Mouse (Mus musculus): ENCODE measurements around the gene Ate1.
"Not testable (repeated sequence)": the region's sequence is repeated elsewhere in the genome, so short reads cannot be mapped to it uniquely, and the experiment has no call there.

The Ate1 gene

DNA sequence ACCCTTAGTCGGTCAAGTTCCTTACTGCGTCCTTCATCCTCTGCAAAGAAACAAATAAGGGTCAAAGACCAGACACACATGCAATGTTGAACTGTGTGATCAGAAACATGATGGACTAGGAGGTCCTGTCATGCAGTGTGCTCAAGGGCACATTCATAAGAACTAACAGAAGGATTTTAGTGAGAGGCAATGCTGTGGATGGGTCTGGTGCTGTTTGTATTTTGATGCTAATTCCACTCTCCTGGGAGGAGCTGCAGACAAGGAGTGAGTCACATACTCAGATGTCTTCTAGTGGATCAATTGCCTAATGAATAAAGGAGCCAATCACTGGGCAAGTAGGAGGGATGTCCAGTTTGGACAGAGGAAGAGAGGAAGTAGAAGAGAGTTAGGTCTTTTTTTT, 125.5 kb downstream of the Ate1 start:
- no peak for DNase-seq (ENCODE audit: low read depth, low spot score)

DNA sequence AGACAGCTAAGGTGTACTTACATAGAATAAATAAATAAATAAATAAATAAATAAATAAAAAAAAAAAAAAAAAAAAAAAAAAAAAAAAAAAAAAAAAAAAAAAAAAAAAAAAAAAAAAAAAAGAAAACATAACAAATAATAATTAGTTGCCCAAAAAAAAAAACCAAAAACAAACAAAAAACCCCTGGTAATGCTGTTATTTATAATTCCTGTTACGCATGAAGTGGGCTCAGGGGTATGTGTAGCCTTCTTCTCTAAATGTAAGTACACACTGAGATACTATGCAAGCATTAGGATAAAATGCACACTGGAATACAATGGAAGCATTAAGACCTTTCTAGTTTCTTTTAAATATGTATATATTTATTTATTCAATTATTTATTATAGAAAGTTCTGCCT, 130.1 kb downstream of the Ate1 start:
- not testable (repeated sequence) for DNase-seq (ENCODE audit: low read depth, low spot score)

DNA sequence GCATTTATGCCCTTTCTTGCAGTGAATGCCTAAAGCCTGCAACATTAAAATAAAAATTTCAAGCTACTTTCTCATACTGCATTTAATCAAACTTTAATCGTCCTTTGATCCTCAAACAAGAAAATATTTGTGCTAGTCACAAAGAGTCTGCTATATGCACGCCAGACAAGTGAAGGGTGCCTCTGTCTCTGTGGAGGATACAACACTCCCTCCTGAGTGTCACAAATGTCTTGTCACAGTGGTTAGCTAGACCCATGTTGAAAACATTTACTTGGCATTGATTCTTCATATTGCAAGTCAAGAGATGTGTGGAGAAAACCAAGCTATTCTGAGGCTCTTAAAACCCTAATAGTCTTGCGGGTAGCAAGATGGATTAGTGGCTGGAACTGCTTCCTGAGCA, 133.9 kb downstream of the Ate1 start:
- no peak for DNase-seq (ENCODE audit: low read depth, low spot score)

DNA sequence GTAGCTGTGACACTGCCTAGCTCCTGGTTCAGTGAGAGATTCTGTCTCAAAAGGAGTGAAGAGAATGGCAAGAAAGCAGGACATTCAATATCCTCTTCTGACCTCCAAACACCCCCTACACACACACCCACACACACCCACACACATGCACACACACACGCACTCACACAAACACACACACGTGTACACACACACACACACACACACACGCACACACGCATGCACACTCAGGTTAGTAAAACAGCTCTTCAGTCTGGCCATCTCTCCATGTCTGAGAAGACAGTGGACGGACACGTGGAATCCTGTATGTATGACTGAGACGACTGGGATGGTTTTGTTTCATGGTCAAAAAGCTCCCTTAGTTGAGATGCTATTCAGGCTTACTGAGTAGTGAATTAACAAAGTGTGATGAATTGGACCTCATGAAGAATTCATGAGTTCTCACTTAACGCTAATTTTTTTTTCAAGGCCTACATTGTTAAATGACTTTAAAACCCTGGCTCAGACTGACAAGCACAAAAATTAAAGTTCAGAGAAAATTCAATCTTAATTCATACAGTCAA, 134.4 kb downstream of the Ate1 start:
- DNase-seq (ENCODE audit: low read depth, low spot score): no peak

DNA sequence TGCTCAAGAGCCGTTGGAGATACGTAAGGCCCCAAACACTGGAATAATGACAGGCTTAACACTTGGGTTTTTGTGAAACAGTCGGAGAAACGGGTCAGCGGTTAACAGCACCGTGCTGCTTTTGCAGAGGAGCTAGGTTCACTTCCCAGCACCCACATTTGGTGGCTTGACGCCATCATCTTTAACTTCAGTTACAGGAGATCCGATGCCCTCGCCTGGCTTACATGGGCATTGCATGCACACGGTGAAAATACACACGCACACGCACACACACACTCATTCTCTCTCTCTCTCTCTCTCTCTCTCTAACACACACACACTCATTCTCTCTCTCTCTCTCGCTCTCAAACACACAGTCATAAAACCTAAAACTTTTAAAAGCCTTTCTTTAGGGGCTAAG, 138.0 kb downstream of the Ate1 start:
- DNase-seq (ENCODE audit: low read depth, low spot score): no peak

DNA sequence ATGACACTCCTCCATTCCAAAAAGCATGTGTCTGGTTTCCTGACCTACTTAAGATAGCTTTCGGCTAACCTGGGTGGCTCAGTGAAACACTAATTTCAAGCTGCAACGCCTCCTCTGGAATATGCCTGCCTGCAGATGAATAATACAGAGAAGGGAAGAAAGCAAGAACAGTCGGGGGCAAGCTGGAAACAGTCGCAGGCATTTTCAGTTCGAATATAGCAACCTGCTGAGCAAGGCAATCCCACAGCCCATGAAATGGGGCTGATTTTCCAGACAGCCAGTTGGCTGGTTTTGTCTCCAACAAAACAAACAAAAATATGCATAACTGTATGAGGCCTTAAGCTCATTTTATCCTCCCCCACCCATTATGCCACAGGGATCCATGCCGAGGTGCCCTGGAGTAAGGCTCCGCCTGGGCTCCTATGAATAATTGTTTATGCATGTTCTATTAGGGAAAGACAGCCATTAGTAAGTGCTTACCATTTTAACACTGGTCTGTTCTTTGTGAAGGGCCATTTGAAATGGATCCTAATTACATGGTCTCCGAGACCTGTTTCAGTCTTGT, 138.7 kb downstream of the Ate1 start:
- DNase-seq (ENCODE audit: low read depth, low spot score): no peak

DNA sequence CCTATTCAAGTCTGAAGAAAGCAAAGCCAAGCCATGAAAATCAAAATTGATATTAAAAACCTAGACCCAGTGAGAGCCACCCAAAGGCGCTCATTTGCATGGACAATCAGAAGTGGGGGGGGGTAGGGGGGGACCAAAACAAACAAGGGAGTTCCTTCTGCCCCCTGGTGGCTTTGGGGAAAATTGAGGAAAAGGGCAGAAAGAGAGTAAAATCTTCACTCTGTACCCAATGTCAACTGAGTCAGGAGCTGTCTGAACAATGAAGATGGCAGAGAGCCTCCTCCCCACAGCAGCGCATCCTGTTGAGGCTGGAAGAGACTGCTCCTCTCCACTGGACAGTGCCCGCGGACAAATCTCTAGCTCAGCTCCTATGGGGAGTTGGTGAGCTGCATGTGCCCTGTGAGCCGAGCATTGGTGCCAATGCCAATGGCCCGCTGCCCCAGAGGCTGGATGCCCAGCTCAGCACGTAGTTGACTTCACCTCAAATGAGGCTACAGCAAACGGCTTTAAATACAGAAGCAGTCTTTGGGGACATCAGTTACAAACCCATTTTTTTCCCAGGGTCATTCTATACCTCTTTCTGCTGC, 139.3 kb downstream of the Ate1 start:
- DNase-seq (ENCODE audit: low read depth, low spot score): no peak

DNA sequence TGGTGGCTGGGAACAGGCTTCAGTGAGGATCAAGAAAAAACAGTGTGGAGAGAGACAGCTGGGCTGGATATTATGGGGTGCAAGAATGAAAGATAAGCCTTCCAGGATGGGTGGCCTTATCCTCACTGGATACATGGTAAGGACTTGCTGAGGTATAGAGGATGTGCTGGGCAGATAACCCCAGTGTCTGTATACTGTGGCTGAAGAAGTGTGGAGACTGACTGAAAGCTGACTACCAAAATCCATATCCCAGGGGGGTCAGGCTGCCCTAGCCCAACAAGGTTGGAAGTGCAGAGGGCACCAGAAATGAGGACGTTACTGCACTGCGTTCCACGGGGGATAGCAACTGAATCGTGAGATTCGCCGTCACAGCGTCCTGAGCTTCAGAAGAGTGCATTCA, 139.8 kb downstream of the Ate1 start:
- DNase-seq (ENCODE audit: low read depth, low spot score): no peak

DNA sequence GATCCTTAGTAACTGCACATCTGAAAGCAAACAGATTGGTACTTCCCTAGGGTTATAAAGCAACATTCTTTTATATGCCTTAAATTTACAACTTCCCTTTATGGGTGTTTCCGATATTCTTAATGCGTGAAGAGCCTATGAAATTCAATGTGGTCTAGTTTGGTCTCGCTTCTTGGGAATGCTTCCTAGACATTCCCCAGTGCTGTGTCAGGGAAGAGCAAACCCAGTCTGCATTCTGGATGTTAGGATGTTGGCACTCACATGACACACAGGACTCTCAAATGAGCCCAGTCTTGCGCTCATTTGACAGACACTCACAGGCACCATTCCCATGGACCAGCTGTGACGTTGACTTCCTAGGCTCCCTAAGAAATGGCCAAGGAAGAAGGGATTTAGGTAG, 140.3 kb downstream of the Ate1 start:
- DNase-seq (ENCODE audit: low read depth, low spot score): no peak

DNA sequence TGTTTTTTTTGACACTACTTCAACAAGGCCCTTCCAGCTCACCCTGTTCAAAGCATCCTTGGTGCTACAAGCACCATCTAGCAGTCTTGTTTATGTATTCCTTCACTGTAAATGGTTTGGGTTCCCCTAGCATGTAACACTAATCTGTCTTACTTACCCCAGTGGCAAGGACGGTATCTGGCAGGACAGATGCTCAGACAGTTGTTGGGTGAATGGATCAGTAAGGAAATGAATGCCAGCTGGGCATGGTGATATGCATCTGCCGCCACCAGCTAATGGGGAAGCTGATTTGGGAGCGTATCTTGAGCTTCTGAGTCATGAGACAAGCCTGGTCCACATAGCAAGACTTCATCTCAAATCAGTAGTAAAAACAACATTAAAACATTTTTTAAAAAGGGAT, 141.9 kb downstream of the Ate1 start:
- DNase-seq (ENCODE audit: low read depth, low spot score): no peak

DNA sequence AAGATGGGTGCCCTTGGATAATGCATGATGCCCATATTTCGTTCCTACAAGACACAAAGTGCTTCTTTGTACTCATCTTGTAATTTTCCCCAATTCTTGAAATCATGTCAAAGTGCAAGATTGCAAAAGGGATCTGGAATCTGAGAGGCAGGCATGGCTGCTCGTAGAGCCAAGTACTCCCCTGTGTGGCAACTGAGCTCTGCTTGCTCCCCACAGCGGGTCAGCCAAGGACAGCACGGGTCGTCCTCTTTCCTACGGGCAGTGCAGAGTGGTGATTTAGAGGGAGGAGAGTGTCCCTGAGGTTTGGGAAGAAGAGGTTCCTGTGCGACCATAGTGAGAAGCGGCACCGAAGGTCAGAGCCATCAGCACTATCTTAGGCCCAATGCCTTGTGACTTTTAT, 145.9 kb downstream of the Ate1 start:
- no peak for DNase-seq (ENCODE audit: low read depth, low spot score)

DNA sequence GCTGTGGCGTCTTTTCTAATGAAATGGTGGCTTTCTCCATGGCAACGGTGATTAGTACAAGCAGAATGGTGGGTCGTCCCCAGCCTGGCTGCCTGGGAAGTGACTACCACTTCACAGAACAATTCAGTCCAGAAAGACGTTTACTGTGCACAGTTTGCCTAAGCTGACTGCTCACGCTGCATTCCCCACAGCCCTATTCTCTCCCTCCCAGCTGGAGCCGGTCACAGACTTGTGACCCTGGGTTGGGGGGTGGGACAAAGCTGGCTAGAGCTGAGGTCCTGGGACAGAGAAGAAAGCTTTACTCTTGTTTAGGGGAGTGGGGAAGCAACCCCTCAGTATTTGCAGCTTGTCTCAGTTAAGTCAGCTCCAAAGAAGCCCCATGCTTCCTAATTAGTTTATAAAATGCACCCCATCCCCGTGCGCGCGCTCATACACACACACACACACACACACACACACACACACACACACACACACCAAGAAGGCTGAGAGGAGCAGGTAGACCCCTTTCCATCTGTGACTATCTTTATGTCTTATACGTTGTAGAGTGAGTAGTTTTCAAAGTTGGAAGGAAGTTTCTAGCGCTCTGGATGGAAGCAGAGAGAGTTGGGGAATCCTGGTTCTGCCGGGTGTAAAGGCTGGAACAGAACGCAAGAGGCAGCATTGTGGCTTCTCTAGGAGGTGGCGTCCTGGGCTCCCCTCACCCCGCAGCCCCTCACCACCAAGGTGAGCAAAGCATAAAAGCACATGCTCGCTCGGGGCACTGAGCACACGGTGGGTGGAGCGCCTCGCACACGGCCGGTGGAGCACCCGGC, 151.1 kb downstream of the Ate1 start:
- DNase-seq (ENCODE audit: low read depth, low spot score): no peak

DNA sequence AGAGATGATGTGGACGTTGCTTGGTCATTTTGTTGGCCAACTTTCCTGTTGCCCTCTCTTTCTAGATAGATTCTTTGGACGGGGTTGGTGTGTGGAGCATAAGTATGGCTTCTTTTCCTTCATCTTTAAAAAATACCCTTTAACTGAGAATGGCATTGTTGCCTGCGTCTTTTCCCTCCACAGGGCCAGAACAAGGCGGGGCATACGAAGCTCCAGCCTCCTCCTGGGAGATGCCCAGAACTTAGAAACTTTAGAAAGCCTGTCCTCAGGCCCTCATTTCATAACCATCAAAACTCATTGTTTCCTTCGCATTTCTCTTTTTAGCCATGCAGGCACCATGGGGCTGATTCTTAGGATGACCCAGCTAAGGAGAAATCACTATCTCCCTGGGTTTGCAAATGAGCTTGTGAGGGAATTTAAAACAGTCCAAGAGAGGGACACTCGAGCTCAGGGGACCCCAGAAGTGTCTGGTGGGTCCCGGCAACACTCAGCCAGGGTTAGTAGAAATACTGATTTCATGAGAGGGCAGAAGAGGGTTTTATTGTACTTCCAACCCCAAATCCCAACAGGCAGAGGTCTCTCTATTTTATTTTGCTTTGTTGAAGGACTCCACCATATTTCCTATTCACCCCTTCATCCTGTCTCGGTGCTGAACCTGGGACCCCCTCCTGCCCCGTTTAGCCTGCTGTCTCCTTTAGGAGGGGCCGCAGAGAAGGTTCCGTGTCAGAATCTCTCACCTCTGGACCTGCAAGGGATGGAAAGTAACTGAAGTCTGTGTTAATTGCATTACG, 151.9 kb downstream of the Ate1 start:
- no peak for DNase-seq (ENCODE audit: low read depth, low spot score)

DNA sequence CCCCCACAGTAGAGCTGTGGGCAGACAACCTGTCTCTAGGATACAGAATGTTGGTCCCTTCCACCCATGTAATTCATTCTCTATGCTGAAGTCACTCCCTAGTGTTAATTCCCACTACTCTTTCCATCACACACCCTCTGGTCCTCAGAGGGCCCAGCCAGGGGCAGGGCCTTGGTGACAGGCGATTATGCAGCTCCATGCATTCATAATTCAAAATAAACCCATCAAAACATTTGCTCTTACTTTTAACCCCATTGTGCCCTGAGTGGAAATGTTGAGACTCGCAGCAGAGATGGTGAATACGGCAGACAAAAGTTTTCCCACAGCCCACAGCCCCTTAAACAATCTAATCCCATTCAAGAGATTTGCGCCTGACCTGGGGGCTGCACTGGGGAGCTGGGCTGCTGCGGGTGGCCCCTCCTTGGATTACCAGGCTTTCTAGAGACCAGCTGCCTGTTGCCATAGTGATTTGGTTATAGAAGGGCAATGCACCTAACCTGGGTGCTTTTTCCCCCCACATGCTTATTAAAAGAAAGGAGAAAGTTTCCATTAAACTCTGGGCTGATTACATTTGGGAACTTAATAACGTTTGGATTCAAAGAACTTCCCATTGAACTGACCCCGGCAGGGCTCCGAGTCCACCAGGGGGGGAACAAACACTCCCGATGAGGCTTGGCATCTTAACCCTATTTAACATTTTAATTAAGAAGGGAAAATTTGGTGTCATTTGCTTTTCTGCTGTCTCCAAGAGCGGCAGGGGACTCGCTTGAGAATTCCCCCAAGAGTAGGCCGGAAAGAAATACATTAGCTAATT, 152.7 kb downstream of the Ate1 start:
- DNase-seq (ENCODE audit: low read depth, low spot score): no peak

DNA sequence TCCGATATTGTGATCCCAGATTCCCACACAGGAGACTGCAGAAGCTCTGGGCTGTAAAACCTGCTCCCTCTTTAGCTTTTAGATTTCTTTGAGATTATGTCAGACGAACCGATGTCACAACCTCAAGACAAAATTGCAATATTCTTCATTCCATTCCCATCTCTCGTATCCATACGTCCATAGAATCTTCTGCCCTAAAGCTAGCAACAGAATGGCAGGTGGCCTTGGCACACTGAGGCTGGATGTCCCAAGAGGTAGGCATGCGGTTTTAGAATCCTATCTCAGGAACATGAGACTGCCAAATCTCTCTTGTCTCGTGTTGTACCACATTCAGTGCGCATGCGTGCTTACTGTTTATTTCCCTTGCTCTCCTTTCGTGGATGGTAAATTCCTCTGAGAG, 154.5 kb downstream of the Ate1 start:
- DNase-seq (ENCODE audit: low read depth, low spot score): no peak

All from WW6 (cell line).